Mouse (Mus musculus): ENCODE results near the gene Olfr1089. TPM values are rescaled to one million over a fixed set of nuclear protein-coding genes. Genes with fewer than 3 reads are reported as not detected.

Gene Olfr1089
- not detected for polyA plus RNA-seq (2017; shearing (Covaris generic))

GRCm38 (mm10) chr2:86733601-86734000 lies at the start of gene Olfr1089:
Olfr1089 (minus strand) TSS chr2:86733701.

GRCm38 (mm10) chr2:86782179-86782578 lies 48.7 kb upstream of the Olfr1089 start, which contains the start of gene Olfr1093:
Olfr1093 (plus strand) TSS chr2:86782479.

GRCm38 (mm10) chr2:86758893-86759292 lies 25.4 kb upstream of the Olfr1089 start, which contains the start of gene Olfr1090:
Olfr1090 (minus strand) TSS chr2:86758993.

GRCm38 (mm10) chr2:86698295-86698694 lies 35.2 kb downstream of the Olfr1089 start, which contains the start of gene Olfr1087:
Olfr1087 (minus strand) TSS chr2:86698395.

Other genes with a start within 250 kb of the Olfr1089 start
- not detected for gene Olfr228, start 246.3 kb downstream of the Olfr1089 start, polyA plus RNA-seq (2017; shearing (Covaris generic))
- not detected for gene Olfr1076, start 225.2 kb downstream of the Olfr1089 start, polyA plus RNA-seq (2017; shearing (Covaris generic))
- not detected for gene Olfr1079, start 191.2 kb downstream of the Olfr1089 start, polyA plus RNA-seq (2017; shearing (Covaris generic))
- gene Olfr1080, start 175.5 kb downstream of the Olfr1089 start, polyA plus RNA-seq (2017; shearing (Covaris generic)): not detected
- gene Olfr1082, start 134.7 kb downstream of the Olfr1089 start, polyA plus RNA-seq (2017; shearing (Covaris generic)): 1 to 10 TPM in 1 of 2 experiments, not detected in 1; 2.6 TPM
- gene Olfr1084, start 94.0 kb downstream of the Olfr1089 start, polyA plus RNA-seq (2017; shearing (Covaris generic)): not detected
- not detected for gene Olfr1085, start 71.7 kb downstream of the Olfr1089 start, polyA plus RNA-seq (2017; shearing (Covaris generic))
- under 1 TPM in 1 of 2 experiments, not detected in 1; 0.40 TPM for gene Olfr1086, start 53.6 kb downstream of the Olfr1089 start, polyA plus RNA-seq (2017; shearing (Covaris generic))
- under 1 TPM in 1 of 2 experiments, not detected in 1; 0.28 TPM for gene Olfr1087, start 35.3 kb downstream of the Olfr1089 start, polyA plus RNA-seq (2017; shearing (Covaris generic))
- 1 to 10 TPM in 1 of 2 experiments, not detected in 1; 3.3 TPM for gene Olfr1090, start 25.3 kb upstream of the Olfr1089 start, polyA plus RNA-seq (2017; shearing (Covaris generic))
- gene Olfr1093, start 48.8 kb upstream of the Olfr1089 start, polyA plus RNA-seq (2017; shearing (Covaris generic)): 1 to 10 TPM in 1 of 2 experiments, not detected in 1; 2.2 TPM
- gene Olfr141, start 76.3 kb upstream of the Olfr1089 start, polyA plus RNA-seq (2017; shearing (Covaris generic)): not detected
- not detected for gene Olfr1094, start 91.0 kb upstream of the Olfr1089 start, polyA plus RNA-seq (2017; shearing (Covaris generic))
- gene Olfr1095, start 118.0 kb upstream of the Olfr1089 start, polyA plus RNA-seq (2017; shearing (Covaris generic)): not detected
- gene Gm13723, start 141.1 kb upstream of the Olfr1089 start, polyA plus RNA-seq (2017; shearing (Covaris generic)): under 1 TPM in 1 of 2 experiments, not detected in 1; 0.06 TPM
- gene Olfr1097, start 158.5 kb upstream of the Olfr1089 start, polyA plus RNA-seq (2017; shearing (Covaris generic)): under 1 TPM in 1 of 2 experiments, not detected in 1; 0.07 TPM
- gene Olfr1098, start 190.8 kb upstream of the Olfr1089 start, polyA plus RNA-seq (2017; shearing (Covaris generic)): under 1 TPM in 1 of 2 experiments, not detected in 1; 0.36 TPM
- gene Olfr1099, start 227.0 kb upstream of the Olfr1089 start, polyA plus RNA-seq (2017; shearing (Covaris generic)): not detected
- gene Olfr1100, start 246.3 kb upstream of the Olfr1089 start, polyA plus RNA-seq (2017; shearing (Covaris generic)): not detected

All from inflammation-experienced regulatory T-cells (primary cell).